Mouse (Mus musculus) 3T3-L1 (cell line): Measurements from ENCODE around the gene Cd34.
A peak's percentile ranks its signal among the peaks of the same experiment; 100 is the strongest.

Source experiments
- DNase-seq: peaks from one replicate; pipeline ENCODE4 v3.0.0-alpha.2; 2015; ENCODE audit warnings: low read depth, low spot score

Cd34 gene

GRCm38 (mm10) chr1:194971980-194972379 is 33.4 kb downstream of the Cd34 start:
- no peak for DNase-seq

- DNase-seq = peak; percentile 81
These were observed 37.5 kb downstream of the Cd34 start for GRCm38 (mm10) chr1:194976164-194976516.

GRCm38 (mm10) chr1:194976517-194977370 is 38.1 kb downstream of the Cd34 start:
- DNase-seq = peak; percentile 69

DNA sequence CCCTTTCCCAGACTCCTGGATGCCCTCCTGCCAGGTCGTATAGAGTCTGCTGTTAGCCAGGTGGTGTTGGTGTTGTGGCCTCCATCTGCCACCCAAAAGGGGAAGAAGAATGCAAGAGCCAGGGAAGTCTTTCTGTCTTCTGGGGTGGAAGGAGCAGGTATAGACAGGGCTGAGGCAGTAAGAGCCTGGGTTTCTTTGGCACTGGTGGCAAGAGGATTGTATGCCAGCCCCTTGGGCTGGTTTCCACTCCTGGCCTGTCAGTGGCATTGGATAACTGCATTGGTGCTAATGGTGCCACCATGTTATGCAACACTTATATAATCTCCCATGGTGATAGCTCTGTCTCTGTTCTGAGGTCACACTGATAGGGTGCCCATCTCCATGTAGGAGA is 38.7 kb downstream of the Cd34 start:
- DNase-seq = peak; percentile 17

DNA sequence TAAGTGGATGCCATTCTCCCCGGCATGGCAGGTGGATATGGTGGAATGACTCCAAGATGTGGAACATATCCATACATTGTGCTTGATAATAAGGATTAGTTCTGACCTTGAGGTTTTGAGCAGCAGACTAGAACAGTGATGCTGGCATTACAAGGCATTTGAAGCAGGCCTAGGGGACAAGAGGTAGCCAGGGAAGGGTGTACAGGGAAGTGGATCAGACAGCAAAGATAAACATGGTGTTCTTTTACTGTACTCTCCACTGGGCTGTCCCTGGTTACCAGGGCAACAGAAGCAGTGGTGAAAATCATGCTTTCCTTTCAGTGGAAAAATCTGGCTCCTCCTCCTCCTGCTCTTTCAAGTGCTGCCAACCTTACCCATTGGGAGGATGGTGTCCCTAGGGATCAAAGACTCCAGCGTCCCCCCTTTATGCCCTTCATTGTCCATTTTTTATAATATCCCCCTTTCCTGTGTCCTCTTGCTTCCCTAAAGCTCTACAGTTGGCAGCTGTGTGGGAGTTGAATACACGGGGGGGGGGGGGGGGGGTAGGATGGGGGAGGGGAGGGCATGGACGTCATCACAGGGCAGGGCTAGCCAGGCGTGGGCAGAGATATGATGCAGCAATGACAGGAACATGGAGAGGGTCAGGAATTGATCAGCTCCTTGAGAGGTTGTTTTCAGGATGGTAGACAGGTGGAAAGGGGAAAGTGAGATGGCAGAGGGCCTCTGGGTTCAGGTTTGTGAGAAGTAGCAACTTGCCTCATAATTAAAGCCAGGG is 39.5 kb downstream of the Cd34 start:
- DNase-seq = peak; percentile 33

DNA sequence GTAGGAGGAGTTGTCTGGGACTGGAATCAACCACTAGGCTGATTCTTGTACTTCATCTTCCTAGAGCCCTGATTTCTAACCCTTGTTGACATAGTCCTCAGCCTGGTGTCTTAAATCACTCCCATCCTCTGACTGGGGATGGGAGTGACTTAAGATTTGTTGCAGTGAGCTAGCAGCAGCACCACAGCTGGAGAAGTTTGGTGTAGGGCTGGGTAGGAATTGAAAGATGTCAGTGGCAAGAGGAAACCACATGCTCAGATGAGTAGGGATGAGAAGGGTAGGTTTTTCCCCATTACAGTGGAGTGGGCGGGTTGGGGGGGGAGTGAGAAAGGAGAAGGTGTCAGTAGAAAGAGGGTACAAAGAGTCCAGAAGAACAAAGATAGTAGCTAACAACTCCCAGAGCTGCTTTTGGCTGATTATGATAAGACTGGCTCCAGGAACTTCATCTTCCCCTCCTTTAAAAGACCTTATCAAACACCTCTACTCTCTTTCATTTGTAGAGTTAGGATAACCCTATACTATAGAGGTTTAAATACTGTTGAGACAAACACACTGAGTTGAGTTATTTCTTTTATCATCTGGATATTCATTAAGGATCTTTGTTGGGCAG is 42.3 kb downstream of the Cd34 start:
- no peak for DNase-seq

DNA sequence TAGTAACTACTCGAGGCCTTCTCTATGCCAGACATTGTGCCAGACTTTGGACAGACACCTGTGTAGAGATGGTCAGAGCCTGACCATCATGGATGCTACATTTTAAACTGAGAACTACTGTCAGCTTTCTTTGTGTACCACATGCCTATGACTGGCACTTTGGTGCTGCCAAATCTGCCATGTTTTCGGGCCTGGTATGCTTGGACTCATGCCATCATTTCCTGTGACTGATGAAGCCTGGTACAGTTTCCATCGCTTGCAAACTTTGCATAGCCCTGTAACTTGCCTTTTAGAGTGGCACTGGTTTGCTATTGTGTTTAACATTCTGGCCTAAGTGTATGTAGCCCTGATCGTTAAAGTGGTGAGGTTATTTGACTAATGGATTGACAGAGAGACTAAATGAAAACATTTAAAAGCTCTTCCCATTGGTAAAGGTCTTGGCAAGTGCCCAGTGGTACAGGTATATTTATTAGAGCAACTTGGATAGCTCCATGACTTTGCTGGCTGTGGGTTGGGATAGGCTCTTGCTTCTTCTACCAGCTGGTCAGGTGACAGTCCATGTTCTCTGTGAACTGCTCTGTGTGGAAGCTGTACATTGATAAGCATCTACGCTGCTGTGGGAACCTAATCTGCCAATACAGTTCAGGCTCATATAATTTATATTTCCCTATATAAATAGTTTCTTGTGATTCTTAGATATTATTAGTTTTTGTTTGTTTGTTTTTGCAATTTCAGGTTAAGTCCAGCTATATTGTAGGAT is 44.5 kb downstream of the Cd34 start:
- peak; percentile 17 for DNase-seq

- DNase-seq = peak; percentile 25
These were observed 46.3 kb downstream of the Cd34 start for GRCm38 (mm10) chr1:194984914-194985313.

GRCm38 (mm10) chr1:194985442-194986210 is 47.0 kb downstream of the Cd34 start:
- DNase-seq = peak; percentile 45

- DNase-seq = no peak
These were observed 50.4 kb downstream of the Cd34 start for GRCm38 (mm10) chr1:194989024-194989423.

- no peak for DNase-seq
These were observed 52.4 kb downstream of the Cd34 start for GRCm38 (mm10) chr1:194990976-194991375.

- DNase-seq = no peak
These were observed 53.0 kb downstream of the Cd34 start for GRCm38 (mm10) chr1:194991654-194992053.

- DNase-seq = peak; percentile 12
These were observed 54.1 kb downstream of the Cd34 start for GRCm38 (mm10) chr1:194992589-194993317.

DNA sequence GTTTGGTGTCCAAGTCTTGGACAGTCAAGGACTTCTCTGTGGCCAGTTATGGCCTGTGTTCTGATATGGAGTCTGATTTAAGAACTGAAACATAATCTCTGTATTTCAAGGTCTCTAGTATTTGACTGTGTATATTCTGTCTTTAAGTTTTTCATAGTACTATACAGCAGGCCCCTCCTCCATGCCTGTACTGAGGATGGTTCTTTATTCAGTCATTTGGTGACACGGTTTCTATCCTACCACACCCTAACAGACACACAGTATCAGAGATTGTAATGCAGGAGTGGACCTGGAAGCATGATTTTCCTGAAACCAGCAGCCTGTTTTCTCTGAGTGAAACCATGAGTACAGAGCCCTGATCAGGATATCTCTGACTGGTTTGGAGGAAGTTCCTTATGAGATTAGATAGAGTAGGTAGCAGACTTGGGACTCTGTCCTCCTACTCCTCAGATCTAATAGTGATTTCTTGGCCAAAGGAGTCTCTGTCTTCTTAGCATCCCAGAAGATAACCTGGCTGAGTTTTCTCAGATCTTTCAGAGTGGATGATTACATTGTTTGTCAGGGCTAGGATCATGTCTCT is 54.9 kb downstream of the Cd34 start:
- no peak for DNase-seq

DNA sequence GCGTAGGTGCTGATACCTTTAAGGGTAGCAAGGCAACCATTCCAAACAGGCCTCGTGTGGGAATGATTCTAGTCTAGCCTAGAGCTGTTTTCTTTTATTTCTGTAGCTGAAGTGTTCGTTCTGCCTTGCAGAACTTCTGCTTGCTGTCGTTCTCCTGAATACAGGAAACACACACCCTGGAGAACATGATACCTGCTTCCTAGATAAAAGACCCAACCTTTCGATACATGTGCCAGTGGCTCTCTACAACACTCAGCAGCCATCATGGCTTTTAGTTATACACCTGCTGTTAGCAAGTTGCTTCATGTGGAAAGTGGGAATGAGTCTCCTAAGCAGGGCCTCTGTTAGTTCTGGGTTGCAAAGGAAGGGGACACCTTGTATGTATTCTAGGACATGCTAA is 55.6 kb downstream of the Cd34 start:
- no peak for DNase-seq

- no peak for DNase-seq
These were observed 56.6 kb downstream of the Cd34 start for GRCm38 (mm10) chr1:194995196-194995595.

DNA sequence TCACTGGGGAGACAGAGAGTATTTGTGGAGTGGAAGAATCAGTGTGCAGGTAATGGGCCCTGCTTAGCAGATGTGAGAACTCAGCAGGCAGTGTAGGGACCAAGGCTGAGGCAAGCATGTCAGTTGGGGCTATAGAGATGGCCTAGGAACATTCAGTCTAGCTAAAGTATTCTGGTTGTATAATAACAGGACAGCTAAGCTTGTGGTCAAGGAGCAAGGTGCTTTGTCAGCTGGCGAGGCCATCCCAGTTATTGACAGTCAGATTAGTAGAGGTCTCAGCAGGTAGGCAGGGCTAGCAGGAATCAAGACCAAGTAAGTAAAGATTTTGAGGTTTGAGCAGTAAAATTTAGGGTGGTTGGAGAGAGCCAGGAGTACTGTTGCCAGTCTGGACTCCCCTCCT is 59.8 kb downstream of the Cd34 start:
- DNase-seq = no peak

DNA sequence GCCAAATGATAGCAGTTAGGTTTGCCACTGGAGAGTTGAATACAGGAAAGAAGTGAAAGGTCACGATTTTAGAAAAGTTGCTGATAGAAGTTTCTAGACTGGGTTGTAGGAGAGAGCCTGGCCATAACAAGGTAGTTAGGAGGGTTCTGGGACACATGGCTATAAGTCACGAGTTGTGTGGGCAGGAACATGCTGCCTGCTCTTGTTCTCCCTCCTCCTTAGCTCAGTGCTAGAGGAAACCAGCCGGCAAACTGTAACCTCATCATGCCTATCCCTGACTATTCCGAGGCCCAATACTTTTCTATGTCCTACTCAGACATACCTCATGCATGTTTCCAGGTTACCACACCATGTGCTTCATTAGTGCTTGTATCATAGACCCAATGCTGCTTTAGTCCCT is 64.7 kb downstream of the Cd34 start:
- DNase-seq = no peak

DNA sequence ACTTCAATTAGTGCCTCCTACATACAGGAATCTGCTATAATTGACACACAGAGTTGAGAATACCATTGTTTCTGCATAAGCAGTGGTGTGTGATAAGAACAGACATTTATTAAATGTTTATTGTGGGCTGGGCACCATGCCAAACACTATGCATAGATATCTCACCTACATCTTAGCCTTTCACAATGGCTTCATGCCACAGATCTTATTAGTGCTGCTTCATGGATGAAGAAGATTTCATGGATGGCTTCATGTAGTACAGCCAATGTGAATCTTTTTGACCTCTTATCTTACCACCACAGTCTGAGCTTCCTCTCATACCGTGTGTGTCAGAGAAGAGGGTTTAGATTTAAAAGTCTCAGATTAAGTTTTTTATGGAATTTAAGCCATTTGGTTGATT is 65.6 kb downstream of the Cd34 start:
- DNase-seq = no peak

DNA sequence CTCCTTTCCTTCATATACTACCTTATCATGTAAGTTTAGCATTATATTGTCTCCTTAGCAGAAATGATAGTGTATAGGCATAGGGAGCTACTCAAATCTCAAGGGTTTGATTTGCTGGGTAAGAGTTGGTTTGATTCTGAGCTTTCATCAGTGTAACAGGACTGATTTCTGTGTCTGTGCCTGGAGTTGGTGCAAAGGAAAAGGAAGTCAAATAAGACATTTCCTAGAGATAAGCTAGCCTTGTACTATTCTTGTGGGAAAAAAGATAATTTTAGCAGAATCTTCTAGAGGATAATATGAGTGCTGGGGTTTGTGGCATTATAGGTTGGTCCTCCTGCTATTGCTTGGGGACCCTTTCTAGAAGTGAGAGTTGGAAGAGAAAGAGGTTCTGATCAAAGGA is 67.6 kb downstream of the Cd34 start:
- no peak for DNase-seq
